Mouse (Mus musculus) brain, embryonic 14.5 days (tissue): ENCODE data around the gene Rmnd5b.

ENCODE experiments used
- CTCF ChIP-seq: fragments of 200-500 bp; IDR thresholded peaks from 2 replicates; pipeline ENCODE4 v1.5.1; 2012; ENCODE audit warnings: inconsistent platforms, mild to moderate bottlenecking, moderate library complexity, borderline replicate concordance; ENCODE audit not compliant: insufficient read depth, insufficient read length; ENCODE audit errors: extremely low read depth
- POLR2A ChIP-seq: fragments of 200-500 bp; IDR thresholded peaks from 2 replicates; pipeline ENCODE4 v1.6.1; 2012; ENCODE audit warnings: mild to moderate bottlenecking, inconsistent platforms, borderline replicate concordance; ENCODE audit not compliant: poor library complexity, insufficient read depth, insufficient read length, severe bottlenecking; ENCODE audit errors: extremely low read depth

- TF ChIP-seq POLR2A (no peak), CTCF (peak; percentile 65; the same call in 1 of the 2 replicates)
Measured at GRCm38 (mm10) chr11:51582713-51583112, 53.0 kb downstream of the Rmnd5b start.
